Mouse (Mus musculus): ENCODE measurements around the gene Adamts8. TPM values are rescaled to one million over a fixed set of nuclear protein-coding genes. Genes with fewer than 3 reads are reported as not detected.

Adamts8 gene
- total RNA-seq, 2 experiments from 2014 or later, result 4.0 to 4.6 TPM

- no peak for DNase-seq (ENCODE audit: low spot score in 2 of 2)
- no peak overlapping the region for H3K4me3 ChIP-seq
- no peak for TF ChIP-seq CTCF (conservative IDR thresholded peaks at IDR 0.05)
- no peak overlapping the region for H3K27ac ChIP-seq
Observed at GRCm38 (mm10) chr9:30968130-30968529, 25.8 kb downstream of the Adamts8 start.

DNA sequence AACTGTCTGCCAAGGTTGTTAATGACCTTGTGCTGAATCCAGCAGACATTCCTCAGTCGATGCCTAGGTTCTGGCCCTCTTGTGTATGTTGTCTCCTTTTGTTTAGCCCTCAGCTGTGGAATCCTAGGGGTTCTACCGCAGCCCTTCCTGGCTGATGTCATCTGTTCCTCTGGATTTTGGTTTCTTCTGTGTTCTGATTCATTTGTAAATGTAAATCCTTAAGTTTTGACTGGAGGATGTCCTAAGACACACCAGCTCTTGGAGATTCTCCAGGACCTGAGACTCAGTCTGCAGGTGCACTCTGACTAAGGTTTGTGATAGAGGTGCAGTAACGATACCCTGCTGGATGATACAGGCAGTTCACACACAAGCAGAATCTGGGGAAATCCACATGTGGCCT lies 27.6 kb downstream of the Adamts8 start:
- no peak for TF ChIP-seq CTCF (conservative IDR thresholded peaks at IDR 0.05)
- Histone ChIP-seq H3K27ac (no peak overlapping the region), H3K4me3 (no peak overlapping the region)
- DNase-seq (ENCODE audit: low spot score in 2 of 2), result no peak

GRCm38 (mm10) chr9:30971967-30972366 lies 29.6 kb downstream of the Adamts8 start:
- peak; percentile 32; the same call in 1 of the 2 replicates for TF ChIP-seq CTCF (conservative IDR thresholded peaks at IDR 0.05)
- no peak for DNase-seq (ENCODE audit: low spot score in 2 of 2)
- H3K27ac ChIP-seq, result no peak overlapping the region
- no peak overlapping the region for H3K4me3 ChIP-seq

GRCm38 (mm10) chr9:30976339-30977023 lies 34.1 kb downstream of the Adamts8 start:
- H3K4me3 ChIP-seq, result no peak overlapping the region
- no peak for DNase-seq (ENCODE audit: low spot score in 2 of 2)
- TF ChIP-seq CTCF (conservative IDR thresholded peaks at IDR 0.05), result peak; percentile 40
- H3K27ac ChIP-seq, result no peak overlapping the region

GRCm38 (mm10) chr9:30980467-30980866 lies 38.1 kb downstream of the Adamts8 start:
- H3K4me3 ChIP-seq, result no peak overlapping the region
- DNase-seq (ENCODE audit: low spot score in 2 of 2), result no peak
- no peak overlapping the region for H3K27ac ChIP-seq
- peak; percentile 68 for TF ChIP-seq CTCF (conservative IDR thresholded peaks at IDR 0.05)

DNA sequence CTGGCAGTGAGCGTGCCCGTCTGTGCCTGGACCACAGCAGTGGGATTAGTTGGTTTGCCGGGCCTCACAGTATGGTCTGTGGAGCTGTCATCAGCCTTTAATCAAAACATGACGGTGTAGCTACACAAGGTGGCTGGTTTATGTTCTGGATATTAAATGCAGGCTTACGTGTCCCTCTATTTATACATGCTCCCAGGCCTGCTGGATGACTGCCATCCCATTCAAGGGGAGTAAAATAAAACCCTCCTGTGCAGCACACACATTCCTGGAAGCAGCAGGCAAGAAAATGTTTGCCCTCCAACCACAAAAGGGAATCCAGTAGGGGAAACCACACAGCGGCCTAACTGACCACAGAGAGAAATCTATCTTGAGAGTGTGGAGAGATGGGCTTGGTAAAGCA lies 43.4 kb downstream of the Adamts8 start:
- DNase-seq (ENCODE audit: low spot score in 2 of 2), result no peak
- H3K4me3 ChIP-seq, result no peak overlapping the region
- TF ChIP-seq CTCF (conservative IDR thresholded peaks at IDR 0.05), result no peak
- no peak overlapping the region for H3K27ac ChIP-seq

GRCm38 (mm10) chr9:30993106-30993505 lies 50.7 kb downstream of the Adamts8 start:
- DNase-seq (ENCODE audit: low spot score in 2 of 2), result no peak
- H3K27ac ChIP-seq, result no peak overlapping the region
- H3K4me3 ChIP-seq, result no peak overlapping the region
- no peak for TF ChIP-seq CTCF (conservative IDR thresholded peaks at IDR 0.05)

- no peak for TF ChIP-seq CTCF (conservative IDR thresholded peaks at IDR 0.05)
- no peak for DNase-seq (ENCODE audit: low spot score in 2 of 2)
- no peak overlapping the region for H3K4me3 ChIP-seq
Observed at GRCm38 (mm10) chr9:30996590-30997562, 54.5 kb downstream of the Adamts8 start.

DNA sequence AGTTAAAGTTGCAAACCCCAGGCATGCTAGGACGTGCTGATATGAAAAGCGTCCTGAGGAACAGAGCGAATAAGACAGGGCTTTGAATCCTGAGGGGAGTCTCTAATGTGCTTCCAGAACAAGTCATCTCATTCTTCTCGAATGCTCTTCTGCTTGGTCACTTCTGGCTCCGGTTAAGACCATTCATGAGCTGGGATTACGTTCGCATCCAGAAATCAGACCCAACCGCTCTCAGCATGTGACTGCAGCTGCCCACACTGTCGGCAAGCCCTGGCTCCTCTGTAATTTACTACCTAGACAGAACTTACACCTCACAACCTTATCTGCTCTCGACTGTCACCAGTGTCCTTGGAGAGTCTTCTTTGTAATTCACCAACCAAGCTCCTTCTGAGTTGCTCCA lies 58.3 kb downstream of the Adamts8 start:
- no peak overlapping the region for H3K27ac ChIP-seq
- no peak overlapping the region for H3K4me3 ChIP-seq
- DNase-seq (ENCODE audit: low spot score in 2 of 2), result no peak
- no peak for TF ChIP-seq CTCF (conservative IDR thresholded peaks at IDR 0.05)

More at GRCm38 (mm10) chr9:30996590-30997562, 54.5 kb downstream of the Adamts8 start:
- no peak overlapping the region for H3K27ac ChIP-seq

GRCm38 (mm10) chr9:31002528-31002927 lies 60.2 kb downstream of the Adamts8 start:
- DNase-seq (ENCODE audit: low spot score in 2 of 2), result no peak
- Histone ChIP-seq H3K27ac (no peak overlapping the region), H3K4me3 (no peak overlapping the region)
- TF ChIP-seq CTCF (conservative IDR thresholded peaks at IDR 0.05), result no peak

- no peak for DNase-seq (ENCODE audit: low spot score in 2 of 2)
- no peak overlapping the region for H3K27ac ChIP-seq
- TF ChIP-seq CTCF (conservative IDR thresholded peaks at IDR 0.05), result no peak
- no peak overlapping the region for H3K4me3 ChIP-seq
Observed at GRCm38 (mm10) chr9:31009334-31009733, 67.0 kb downstream of the Adamts8 start.

- Histone ChIP-seq H3K4me3 (no peak overlapping the region), H3K27ac (no peak overlapping the region)
- no peak for DNase-seq (ENCODE audit: low spot score in 2 of 2)
- TF ChIP-seq CTCF (conservative IDR thresholded peaks at IDR 0.05), result no peak
Observed at GRCm38 (mm10) chr9:31010040-31010439, 67.7 kb downstream of the Adamts8 start.

GRCm38 (mm10) chr9:31010749-31011148 lies 68.4 kb downstream of the Adamts8 start:
- DNase-seq (ENCODE audit: low spot score in 2 of 2), result peak in 1 of 2 experiments; percentile 39

More at GRCm38 (mm10) chr9:31010749-31011148, 68.4 kb downstream of the Adamts8 start:
- no peak for TF ChIP-seq CTCF (conservative IDR thresholded peaks at IDR 0.05)
- H3K27ac ChIP-seq, result no peak overlapping the region
- H3K4me3 ChIP-seq, result no peak overlapping the region

Measured in layer of hippocampus, adult 2 months (tissue).